Mouse (Mus musculus) C2C12 (cell line): ENCODE measurements around the gene Prrc2a.

Source experiments
- CEBPB ChIP-seq: IDR thresholded peaks from one replicate; pipeline ENCODE4 v1.6.1; 2011; ENCODE audit warnings: low read depth, mild to moderate bottlenecking, control low read depth, moderate library complexity
- CTCF ChIP-seq: IDR thresholded peaks from one replicate; pipeline ENCODE4 v1.5.1; 2011; ENCODE audit not compliant: control insufficient read depth, insufficient read depth, insufficient read length
- FOSL1 ChIP-seq: IDR thresholded peaks from one replicate; pipeline ENCODE4 v1.8.0; 2011; ENCODE audit warnings: mild to moderate bottlenecking, low read length; ENCODE audit not compliant: poor library complexity, insufficient read depth, severe bottlenecking
- MAX ChIP-seq: IDR thresholded peaks from one replicate; pipeline ENCODE4 v1.6.1; 2011; ENCODE audit warnings: mild to moderate bottlenecking, control low read depth
- MYOD1 ChIP-seq: IDR thresholded peaks from one replicate; pipeline ENCODE4 v1.6.1; 2011; ENCODE audit warnings: low read depth; ENCODE audit not compliant: control insufficient read depth, insufficient read length
- MYOG ChIP-seq: IDR thresholded peaks from one replicate; pipeline ENCODE4 v1.6.1; 2011; ENCODE audit not compliant: control insufficient read depth, insufficient read length; ENCODE audit errors: extremely low read depth
- USF1 ChIP-seq: IDR thresholded peaks from one replicate; pipeline ENCODE4 v1.6.1; 2011; ENCODE audit warnings: low read depth, mild to moderate bottlenecking, control low read depth, moderate library complexity

- TF ChIP-seq CTCF: peak; percentile 41
- TF ChIP-seq USF1: no peak
- TF ChIP-seq CEBPB: no peak
- TF ChIP-seq MAX: no peak
- TF ChIP-seq MYOG: no peak
- no peak for TF ChIP-seq MYOD1
- no peak for TF ChIP-seq FOSL1
These were observed 58.8 kb downstream of the Prrc2a start for GRCm38 (mm10) chr17:35105740-35106389.
